Mouse (Mus musculus) kidney, adult 9 months (tissue): Measurements from ENCODE around the gene Pls1.

Source experiments
- DNase-seq: peaks from one replicate; pipeline ENCODE4 v3.0.0; 2022

Gene Pls1

DNA sequence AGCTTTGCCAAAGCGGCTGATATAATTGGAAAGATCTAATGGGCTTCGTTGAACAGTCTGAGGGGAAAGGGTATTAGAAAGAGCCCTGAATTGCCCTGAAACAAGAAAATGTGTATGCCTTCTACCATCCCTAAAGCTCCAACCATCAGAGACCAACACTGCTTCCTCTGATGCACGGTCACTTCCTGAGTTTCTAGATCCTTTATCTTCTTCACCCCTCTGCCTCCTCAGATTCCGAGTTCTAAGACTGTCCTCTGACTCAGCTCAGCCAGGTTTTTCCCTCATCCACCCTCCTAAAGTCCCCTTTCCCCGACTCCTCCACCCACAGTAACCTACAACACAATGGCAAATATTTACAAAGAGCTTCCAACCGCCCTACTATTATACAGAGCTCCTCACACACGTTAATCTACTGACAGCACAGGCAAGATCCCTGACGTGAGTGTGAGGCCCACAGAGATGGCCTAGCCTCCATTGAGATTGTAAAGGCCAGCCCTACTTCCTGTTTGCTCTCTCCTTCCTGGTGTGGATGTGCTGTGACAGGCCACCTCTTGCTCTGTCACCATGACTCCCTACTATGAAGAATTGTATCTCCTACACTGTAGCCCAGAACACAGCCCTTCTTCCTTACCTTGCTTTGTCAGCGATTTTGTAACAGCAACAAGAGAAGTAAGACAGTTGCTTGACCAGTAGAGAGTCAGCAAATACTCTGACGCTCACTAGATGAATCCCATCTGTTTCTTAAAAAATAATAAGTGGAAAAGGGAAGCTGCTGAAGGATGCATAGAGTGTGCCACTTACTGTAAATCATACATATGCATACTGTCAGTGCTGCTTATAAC is 43.3 kb downstream of the Pls1 start:
- DNase-seq, result no peak

DNA sequence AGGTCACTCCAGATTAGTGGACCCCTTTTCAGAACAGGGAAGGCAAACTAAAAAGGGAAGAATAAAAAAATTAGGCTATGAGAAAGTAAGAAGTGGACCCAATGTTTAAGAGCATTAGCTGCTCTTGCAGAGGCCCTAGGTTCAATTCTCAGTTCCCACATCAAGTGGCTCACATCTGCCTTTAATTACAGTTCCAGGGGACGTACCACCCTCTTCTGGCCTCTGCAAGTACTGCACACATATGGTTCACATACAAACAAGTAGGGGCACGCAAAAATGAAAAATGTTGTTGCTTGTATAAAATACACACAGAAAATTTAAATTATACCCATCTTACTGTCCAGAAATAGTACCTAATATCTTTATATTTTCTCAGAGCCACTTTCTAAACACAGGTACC is 48.8 kb downstream of the Pls1 start:
- DNase-seq, result no peak

DNA sequence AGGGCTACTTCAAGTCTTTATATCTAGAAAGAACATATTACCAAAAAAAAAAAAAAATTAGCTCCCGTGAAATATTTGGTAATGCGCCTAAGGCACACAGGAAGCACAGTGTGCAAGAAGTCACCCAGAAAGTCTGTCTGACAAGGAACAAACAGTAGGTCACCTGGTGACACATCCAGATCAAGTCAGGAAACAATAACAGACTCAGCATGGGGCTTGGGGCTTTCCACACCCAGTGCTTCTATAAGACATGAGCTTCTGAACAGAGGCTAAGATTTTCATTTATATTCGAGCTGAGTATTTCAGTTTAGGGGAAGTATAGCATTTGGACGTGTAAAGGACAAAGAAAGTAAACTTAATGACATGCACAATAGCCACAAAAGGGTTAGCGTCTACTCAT is 49.3 kb downstream of the Pls1 start:
- DNase-seq, result no peak

DNA sequence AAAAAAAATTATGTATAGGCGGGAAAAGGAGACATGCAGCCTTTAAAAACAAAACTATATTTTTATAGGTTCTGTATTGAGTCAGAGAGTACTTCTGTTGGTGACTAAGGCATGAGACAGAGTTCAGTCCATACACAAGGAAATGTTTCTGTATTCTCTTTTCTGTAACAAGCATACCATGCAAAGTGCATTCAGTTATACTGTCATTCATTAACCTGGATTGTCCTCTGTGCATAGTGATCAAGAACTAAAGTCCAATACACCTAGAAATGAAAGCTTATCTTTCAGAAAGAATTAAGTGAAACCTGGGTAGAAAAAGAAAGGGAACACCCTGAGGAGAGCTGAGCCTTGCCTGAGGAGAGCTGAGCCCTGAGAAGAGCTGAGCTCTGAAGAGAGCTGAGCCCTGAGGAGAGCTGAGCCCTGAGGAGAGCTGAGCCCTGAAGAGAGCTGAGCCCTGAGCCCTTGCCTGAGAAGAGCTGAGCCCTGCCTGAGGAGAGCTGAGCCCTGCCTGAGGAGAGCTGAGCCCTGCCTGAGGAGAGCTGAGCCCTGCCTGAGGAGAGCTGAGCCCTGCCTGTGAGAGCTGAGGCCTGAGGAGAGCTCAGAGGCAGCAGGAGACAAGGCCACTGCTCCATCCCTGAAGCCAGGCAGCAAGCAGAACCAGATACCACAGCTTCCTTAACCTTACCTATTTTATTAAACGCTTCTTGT is 49.9 kb downstream of the Pls1 start:
- peak; percentile 72 for DNase-seq

DNA sequence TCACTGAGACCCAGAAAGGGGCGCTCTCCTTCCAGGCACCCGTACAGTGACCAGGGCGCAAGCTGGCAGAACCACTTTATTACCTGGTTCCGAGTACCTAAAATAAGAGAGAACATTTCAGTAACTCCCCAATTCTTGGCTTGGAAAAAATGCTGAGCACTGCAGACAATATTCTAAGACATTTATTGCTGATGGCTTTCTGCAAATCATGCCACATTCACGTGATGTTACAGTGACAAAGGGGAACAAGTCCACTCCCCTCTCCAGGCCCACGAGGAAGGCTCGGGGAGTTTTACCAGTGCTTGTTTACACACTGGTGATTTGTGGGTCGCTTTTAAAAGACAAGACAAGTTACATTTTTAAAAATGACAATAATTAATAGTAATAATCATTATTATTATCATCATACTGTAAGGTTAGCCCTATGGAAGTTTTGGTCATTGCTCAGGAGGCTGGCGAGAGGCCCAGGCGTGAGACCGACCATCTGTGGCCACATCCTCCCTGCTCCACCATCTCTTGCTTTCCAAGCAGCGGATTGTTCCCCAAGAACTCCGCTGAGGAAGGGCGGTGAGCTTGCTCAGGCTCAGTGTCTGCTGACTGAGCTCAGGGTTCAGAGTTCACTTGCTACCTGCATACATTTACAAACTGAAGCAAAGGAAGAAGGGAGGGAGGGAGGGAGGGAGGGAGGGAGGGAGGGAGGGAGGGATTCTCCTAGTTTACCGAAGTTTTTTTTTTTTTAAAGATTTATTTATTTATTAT is 50.9 kb downstream of the Pls1 start:
- DNase-seq, result peak; percentile 80

DNA sequence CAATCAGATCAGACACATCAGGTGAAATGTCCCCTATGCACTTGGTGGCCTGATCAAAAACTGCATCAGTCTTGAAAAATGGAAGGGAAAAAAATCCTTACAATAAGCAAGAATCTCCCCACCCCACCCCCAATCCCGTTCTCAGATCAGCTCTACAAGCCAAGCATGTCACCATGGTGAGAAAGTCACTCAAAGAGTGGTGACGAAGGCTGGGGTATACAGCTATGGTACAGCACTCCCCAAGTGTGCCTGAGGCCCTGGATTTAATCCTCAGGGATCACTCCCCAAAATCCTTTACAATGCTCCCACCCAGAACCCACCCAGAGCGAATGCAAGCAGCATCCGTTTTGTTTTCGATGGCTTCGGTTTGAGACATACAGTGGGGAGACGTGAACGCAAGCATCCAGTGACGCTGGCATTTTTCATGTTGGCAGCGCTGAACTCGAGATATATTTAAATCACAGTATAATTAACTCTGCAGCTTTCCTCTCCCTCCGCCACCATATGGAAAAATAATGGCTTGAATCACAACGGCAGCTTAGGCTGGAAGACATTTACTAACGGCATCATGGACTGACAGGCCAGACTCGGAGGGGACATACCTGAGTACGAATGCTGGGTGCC is 60.1 kb downstream of the Pls1 start:
- DNase-seq, result no peak

DNA sequence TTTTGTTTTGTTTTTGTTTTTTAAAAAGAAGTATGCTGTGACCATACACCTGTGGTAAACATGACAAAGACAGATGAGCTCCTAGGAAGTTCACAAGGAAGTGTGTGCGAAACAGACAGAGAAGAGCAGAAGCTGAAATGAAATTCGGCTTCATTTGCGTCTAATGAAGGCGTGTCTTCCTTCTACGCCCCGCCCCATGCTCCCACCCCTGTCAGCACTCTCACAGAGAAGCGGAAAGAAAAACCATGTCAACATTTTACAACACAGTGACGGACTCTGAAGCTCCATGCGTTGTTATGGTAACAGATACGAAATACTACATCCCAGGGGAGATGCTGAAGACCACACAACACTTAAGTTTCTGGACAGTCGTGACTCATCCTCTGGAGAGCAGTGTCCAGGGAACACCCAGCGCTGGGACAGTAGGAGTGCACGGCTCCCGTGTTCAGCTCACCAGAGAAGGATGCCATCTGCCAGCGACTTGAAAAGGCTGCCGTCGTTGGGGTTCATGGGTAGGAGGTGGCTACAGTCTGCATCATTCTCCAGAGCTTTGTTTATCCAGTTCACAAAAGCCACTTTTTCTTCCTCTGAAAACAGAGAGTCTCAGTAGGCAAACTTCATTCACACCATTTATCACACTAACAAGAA is 61.3 kb downstream of the Pls1 start:
- DNase-seq, result no peak

DNA sequence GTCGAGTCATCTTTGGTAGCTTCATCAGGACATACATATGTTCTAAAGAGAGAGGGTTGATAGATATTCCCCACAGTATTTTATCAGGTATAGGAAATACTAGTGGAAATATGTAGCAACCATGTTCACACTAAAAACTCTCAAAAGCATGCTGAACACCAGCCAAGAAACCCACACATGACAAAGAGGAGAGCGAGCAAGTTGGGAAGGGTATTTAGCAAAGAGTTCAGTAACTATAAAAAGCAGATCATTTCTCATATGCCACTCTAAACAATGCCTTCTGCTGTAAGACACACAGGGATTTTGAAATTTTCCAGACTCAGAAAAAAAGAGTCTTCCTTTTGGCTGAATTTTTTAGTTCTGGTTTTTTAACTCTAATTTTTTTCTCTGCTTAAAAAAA is 73.4 kb downstream of the Pls1 start:
- no peak for DNase-seq

DNA sequence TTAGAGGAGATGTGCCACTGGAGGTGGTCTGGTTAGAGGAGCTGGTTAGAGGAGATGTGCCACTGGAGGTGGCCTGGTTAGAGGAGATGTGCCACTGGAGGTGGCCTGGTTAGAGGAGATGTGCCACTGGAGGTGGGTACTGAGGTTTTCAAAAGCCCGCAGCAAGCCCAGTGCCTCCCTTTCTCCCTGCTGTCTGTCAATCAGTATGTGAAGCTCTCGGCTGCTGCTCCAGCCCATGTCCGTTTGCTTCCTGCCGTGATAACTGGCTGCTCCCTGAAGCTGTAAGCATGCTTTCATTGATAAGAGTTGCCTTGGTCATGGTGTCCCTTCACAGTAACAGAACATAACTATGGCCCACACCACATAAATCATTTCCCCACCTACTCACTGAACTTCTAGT is 81.9 kb downstream of the Pls1 start:
- DNase-seq, result no peak

DNA sequence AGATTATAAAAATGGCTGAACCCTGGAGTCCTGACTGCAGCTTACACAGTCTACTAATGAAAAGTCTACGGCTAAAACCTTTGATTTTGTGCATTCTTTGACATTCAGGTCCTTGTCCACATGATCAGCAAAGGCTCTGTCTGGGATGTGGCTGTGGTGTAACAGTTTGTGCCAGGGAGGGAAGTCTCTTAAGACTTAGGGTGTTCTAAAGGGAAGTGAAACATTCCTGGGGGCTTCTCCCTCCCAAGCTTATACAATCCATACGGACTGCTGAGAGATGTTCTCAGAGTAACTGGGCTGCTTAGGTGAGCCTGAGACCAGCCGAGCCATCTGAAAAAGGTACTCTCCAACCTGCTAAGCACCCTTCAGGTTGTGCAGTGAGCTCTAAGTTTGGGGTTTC is 82.9 kb downstream of the Pls1 start:
- no peak for DNase-seq

DNA sequence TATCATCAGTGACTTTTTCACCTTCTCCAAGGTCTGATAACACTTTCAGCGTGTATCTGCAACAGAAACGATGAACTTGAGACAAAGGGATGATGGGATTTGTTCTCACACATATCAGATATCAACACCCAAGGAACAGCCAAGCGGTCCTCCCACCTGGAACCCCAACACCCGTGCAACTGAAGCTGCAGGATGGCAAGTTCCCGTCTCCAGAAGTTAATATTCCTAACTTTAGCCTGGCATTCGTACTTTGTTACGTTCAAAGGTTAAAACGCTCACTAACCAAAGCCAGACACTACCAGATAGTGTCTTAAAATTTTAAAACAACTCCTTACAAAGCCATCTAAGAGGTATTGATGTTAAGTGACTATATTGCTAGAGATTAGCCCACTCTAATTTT is 83.7 kb downstream of the Pls1 start:
- peak; percentile 81 for DNase-seq

DNA sequence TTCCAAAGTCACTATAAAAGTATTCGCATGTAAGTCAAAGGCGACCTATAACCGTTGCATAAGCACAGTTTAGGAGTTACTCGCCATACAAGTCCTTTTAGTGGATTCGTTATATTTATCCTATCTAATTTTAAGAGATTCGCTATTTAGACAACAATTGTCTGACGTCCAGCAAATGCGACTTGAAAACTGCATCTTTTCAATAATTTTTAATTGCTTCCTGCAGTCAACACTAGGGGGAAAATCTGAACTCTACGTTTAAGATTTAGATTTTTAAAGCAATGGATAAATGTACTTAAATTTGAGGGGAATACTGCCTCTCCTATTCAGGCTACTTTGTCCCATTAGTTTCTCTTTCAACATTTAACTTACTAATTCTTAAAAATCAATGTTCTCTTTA is 94.4 kb downstream of the Pls1 start:
- no peak for DNase-seq

DNA sequence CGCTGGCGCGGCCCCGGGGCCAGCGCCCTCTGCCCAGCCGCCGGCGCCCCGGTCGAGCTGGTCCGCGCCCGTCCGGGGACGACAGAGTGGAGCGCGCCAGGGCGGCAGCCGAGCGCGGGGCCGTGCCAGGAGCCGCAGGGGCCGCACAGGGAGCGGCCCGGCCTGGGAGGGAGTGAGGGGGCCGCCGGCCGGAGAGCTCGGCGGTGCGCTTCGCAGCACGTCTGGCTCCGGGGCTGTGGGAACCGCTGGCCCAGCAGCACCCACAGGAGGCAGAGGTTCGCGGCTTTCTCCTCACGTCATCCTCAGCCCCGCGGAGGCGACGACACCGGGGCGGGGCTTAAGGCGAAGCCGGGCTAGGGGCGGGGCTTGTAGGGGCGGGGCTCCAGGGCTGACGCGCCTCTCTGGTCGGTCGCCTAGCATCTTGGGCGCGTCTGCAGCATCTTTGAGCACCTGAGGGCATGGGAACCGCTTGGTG is 95.0 kb downstream of the Pls1 start, which contains the start of gene Trpc1:
TSS of gene Trpc1 (minus strand) at position 339 of the 475 bp plus-strand sequence.
- peak; percentile 78 for DNase-seq

DNA sequence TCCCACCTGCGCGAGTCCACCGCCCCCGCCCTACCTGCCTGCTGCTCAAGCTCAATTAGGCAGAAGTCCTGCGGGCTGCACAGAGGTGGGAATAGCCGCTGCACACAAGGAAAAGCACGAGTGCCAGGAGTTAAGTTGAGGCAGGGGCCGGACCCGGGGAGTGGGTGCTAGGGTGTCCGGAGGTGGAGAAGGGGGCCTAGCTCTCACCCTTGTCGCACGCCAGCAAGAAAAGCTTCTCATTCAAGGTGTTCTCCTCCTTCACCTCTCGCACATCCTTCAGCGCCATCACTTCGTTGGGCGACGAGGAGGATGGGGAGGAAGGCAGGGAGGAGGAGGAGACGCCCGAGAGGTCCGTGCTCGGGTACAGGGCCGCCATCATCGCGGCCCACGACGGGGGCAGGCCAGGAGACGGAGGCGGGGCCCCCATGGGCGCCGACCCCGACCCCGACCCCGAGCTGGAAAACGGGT is 95.6 kb downstream of the Pls1 start:
- peak; percentile 33 for DNase-seq

DNA sequence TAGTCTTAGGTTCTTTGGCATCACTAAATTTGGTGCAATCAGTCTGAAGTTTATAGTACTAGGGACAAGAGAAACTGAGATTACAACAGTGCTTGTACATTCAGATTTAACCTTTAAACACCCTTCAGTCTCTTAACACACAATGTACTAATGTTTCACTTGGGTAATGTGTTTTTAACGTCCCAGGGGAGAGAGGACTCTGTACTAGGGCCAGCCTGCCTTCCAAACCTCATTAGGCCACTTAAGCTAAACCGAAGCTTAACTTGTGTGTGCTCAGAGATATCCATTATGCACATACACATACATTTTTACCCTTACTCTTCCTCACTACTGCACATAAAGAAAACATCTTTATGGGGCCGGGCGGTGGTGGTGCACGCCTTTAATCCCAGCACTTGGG is 97.8 kb downstream of the Pls1 start:
- DNase-seq, result peak; percentile 66

DNA sequence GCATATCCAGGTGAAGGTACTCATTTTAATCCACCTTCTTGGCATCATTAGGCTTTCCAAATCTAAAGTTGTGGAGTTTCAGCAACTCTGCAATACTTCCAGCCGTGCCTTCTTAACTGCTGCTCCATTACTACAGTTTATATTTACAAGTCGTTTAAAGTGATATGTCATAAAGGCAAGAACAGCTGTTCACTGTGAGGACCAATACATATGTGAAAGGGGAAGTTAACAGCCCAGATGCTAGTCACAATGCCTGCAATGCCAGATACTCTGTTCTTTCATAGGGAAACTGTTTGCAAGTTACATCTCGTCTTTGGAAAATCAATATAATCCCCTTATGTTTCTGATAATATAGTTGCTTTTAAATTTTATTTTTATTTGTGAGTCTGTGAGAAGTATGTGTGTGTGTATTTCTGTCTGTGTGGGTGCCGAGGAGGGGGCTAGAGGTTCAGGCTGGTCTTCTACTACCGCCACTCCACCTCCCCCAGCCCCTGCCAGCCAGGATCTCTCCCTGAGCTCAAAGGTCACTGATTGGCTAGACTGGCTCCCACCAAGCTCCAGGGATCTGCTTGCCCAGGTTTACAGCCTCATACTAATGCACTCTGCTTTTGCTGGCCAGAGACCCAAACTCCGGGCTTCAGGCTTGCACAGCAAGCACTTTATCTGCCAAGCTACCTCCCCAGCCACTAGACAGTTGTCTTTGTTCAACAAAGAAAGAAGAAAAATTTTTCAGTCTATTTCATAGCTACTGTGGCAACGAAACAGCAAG is 100.1 kb downstream of the Pls1 start:
- DNase-seq, result peak; percentile 59

DNA sequence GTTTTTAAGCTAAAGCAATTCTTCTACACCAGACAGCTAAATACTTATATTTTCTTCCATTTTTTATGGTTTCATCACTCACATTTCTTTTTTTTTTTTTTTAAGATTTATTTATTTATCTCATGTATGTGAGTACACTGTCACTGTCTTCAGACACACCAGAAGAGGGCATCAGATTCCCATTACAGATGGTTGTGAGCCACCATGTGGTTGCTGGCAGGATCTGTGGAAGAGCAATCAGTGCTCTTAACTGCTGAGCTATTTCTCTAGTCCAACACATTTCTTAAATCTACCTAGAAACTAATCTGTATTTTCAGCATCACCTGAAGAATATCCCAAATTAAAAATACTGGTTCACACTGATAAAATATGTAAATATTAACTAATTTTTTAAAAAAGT is 108.9 kb downstream of the Pls1 start:
- no peak for DNase-seq

DNA sequence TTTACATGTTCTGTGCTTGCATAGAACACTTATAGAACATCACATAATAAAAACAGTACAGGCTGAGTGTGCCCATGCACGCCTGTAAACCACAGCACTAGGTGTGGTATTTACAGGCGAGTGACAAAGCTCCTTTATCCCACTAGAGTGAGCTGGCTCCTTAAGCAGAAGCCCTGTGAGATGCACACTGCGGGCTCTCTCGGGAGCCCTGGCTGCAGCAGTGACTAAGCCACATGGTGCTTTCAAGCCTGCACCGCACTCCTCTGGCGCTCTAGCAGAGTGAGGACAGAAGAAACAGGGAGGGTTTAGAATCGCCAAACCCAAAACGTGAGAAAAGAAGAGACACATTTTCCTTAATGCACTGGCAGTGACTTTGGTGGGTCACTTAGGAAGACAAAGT is 132.5 kb downstream of the Pls1 start:
- DNase-seq, result no peak

DNA sequence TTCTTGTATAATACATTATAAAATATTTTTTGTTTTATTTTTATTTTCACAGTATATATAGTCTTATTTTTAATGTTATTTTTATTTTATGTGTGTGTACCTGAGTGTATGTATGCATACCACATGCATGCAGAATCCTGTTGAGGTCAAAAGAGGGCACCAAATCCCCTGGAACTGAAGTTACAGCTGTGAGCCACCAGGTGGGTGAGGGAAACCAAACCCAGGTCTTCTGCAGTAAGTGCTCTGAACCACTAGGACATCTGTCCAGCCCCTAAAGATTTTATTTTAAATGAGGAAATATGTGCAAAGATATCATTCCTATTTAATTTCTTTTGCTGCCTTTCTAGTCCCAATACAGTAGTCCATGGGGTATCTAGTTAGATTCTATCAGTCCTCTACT is 136.2 kb downstream of the Pls1 start:
- no peak for DNase-seq

DNA sequence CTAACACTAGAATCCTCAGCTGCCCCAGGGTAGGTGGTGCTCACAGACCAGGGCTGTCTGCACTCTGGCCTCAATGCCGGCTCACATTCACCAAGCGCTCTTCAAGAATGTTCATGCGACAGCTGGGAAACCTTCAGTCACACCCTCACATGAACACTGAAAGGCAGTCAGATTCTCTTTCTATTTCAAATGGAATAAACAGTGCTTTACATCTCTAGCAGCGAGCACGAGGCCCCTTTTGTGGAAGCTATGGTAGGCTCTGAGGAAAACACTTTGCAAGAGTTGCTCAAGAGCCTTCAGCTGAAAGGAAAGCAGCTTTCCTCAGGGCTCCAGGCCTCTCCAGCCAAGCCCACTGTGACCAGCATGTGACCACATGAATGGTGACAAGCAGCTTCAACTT is 139.7 kb downstream of the Pls1 start:
- DNase-seq, result no peak

DNA sequence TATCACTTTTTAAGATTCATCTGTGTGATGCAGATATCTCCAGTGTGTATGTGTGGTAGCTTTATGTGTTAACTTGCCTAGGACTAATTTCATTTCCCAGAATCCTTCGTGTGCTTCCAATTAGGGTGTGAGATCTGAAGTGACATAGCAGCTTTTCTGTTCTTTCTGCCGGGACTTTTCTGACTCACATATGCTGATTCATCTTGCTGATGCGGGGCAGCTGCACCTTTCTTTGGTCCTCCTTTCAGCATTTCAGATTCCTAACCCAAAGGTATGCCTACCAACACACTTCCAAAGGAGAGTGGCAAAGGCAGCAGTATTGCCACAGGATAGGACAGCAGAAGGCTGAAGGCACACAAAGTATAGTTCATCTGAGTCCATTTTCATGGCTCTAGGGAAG is 141.0 kb downstream of the Pls1 start:
- DNase-seq, result no peak
